Mouse (Mus musculus): ENCODE data around the gene Gm8267. TPM values are rescaled to one million over a fixed set of nuclear protein-coding genes. Genes with fewer than 3 reads are reported as not detected.
A peak's percentile ranks its signal among the peaks of the same experiment; 100 is the strongest.
"Not testable (repeated sequence)": the region's sequence is repeated elsewhere in the genome, so short reads cannot be mapped to it uniquely, and the experiment has no call there.

Gene Gm8267
- not detected in 2 replicates for polyA plus RNA-seq (2014; fragmentation: Nextera tagmentation; extraction: Ambion mirVana)

DNA sequence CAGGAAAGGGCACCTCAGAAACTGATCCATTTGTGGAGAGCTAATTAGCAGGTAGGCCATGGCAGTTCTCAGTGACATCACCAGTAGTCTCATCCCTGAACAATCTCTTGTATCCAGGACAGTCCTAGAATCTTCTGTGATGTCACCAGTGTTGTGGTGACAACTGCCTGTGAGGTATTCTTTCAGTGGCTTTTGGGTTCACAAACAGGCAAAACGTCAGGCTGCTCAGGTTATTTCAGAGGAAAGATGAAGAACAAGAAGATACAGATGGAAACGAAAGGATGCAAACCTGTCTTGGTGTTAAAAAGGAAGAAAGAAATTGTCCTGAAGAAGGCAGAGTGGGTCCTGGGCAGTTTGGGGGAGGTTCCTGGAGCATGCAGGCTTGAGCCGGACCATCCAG is at the start of gene Gm8267:
Gene Gm8267 (minus strand): TSS at position 101 of the 400 bp plus-strand sequence.
- Histone ChIP-seq H3K4me3 (ENCODE audit: low read depth, low read length) (no peak within 1 kb of the TSS), H3K9ac (ENCODE audit: low read length) (no peak within 1 kb of the TSS), H3K27ac (ENCODE audit: low read depth) (no peak within 1 kb of the TSS), H3K9me3 (ENCODE audit: control insufficient read depth, low read length) (no peaks in the 10 kb centered on the region), H3K4me2 (ENCODE audit: low read length) (no peak within 1 kb of the TSS), H3K4me1 (replicated peaks; ENCODE audit: control insufficient read depth, insufficient read depth, low read length) (no peaks in the 10 kb centered on the region), H3K36me3 (ENCODE audit: control insufficient read depth, insufficient read depth, low read length) (no peaks in the 10 kb centered on the region), H3K27me3 (replicated peaks; ENCODE audit: control insufficient read depth, insufficient read depth, low read length) (no peaks in the 10 kb centered on the region)
- ATAC-seq (replicated peaks; ENCODE audit: low FRiP score, low TSS enrichment, low read depth) (no peak), DNase-seq (ENCODE audit: low spot score) (no peak)
- 85% methylated on average over 3 of the region's 3 CpGs for WGBS

DNA sequence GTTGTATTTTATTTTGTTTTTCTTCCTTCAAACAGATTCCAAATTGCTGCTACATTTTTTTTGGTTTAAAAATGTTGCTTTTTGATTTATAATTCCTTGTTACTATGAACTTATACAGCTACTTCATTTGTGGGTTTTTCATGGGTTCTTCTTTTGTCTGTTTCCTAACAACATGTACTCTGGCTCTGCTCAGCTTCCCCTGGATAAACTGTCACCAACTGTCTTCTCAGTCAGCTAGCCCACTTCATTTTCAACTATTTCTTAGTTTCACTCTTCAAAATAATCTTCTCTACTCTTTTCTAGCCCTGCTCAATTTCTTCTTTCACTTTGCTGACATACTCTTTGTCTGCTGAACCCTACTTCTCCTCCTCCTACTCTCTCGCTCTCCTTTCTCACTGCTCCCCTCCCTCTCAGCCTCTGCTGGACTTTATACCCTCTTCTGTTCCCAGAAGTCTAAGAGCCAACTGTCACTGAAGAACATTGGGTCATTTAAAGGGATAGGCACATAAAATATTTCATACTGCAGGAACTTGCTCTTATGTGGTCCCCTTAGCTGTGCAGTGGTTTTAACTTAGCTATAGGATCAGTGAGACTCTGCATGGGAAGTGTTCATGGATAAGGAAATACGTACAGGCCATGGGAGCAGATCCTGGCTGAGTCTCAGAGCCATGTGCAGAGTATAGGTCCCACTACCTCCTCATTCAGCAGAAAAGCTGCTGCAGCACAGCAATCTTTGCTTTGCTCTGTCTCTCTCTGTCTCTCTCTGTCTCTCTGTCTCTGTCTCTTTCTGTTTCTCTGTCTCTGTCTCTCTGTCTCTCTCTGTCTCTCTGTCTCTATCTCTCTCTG is 39.6 kb upstream of the Gm8267 start:
- H3K4me3 ChIP-seq (ENCODE audit: low read depth, low read length); H3K9ac ChIP-seq (ENCODE audit: low read length); DNase-seq (ENCODE audit: low spot score); H3K9me3 ChIP-seq (ENCODE audit: control insufficient read depth, low read length); H3K27me3 ChIP-seq (replicated peaks; ENCODE audit: control insufficient read depth, insufficient read depth, low read length); H3K27ac ChIP-seq (ENCODE audit: low read depth); H3K36me3 ChIP-seq (ENCODE audit: control insufficient read depth, insufficient read depth, low read length); H3K4me2 ChIP-seq (ENCODE audit: low read length); H3K4me1 ChIP-seq (replicated peaks; ENCODE audit: control insufficient read depth, insufficient read depth, low read length): not testable (repeated sequence)
- 69% methylated on average over 2 of the region's 2 CpGs for WGBS
- peak; percentile 68; the same call in 1 of the 2 replicates for ATAC-seq (replicated peaks; ENCODE audit: low FRiP score, low TSS enrichment, low read depth)

DNA sequence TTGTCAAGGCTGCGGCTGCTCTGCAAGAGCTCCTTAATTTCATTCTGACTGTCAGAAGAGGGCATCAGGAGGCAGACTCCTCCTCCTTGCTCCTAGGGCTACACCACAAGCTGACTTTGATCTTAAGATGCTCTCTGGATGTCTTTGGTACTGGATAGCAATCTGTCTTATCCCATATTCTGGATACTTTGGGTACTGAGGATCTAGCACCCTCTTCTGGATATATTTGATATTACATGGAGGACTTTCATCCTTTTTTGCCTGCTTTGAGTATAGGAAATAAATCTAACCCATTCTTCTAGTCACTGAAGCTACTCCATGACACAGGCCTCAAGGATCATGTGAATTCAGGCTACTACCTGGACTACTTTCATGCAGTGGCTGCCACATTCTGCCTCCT is 7.4 kb downstream of the Gm8267 start:
- not testable (repeated sequence) for H3K4me3 ChIP-seq (ENCODE audit: low read depth, low read length); H3K36me3 ChIP-seq (ENCODE audit: control insufficient read depth, insufficient read depth, low read length); H3K9me3 ChIP-seq (ENCODE audit: control insufficient read depth, low read length); H3K9ac ChIP-seq (ENCODE audit: low read length); H3K27ac ChIP-seq (ENCODE audit: low read depth); ATAC-seq (replicated peaks; ENCODE audit: low FRiP score, low TSS enrichment, low read depth); H3K4me1 ChIP-seq (replicated peaks; ENCODE audit: control insufficient read depth, insufficient read depth, low read length); H3K27me3 ChIP-seq (replicated peaks; ENCODE audit: control insufficient read depth, insufficient read depth, low read length); DNase-seq (ENCODE audit: low spot score); H3K4me2 ChIP-seq (ENCODE audit: low read length)
- 28% methylated on average over 1 of the region's 1 CpGs for WGBS

DNA sequence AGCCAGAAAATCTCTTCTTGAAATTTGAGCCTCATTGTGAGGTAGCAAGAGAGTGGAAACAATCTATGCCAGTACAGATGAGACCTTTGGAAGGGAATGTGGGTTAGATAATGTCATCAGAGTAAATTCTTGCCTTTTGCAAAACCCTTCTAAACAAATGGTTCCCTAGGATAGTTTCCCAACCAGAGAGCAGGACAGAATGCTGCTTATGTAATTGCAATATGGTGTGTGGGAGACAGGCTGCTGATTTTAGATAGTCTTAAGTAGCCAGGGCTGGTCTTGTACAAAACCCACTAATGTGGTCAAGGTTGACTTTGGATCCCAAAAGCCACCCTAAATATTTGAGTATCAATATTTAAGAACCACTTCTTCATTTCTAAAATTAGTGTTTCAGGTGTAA is 19.4 kb downstream of the Gm8267 start:
- not testable (repeated sequence) for H3K9ac ChIP-seq (ENCODE audit: low read length); H3K36me3 ChIP-seq (ENCODE audit: control insufficient read depth, insufficient read depth, low read length); H3K9me3 ChIP-seq (ENCODE audit: control insufficient read depth, low read length); DNase-seq (ENCODE audit: low spot score); H3K27ac ChIP-seq (ENCODE audit: low read depth); H3K4me1 ChIP-seq (replicated peaks; ENCODE audit: control insufficient read depth, insufficient read depth, low read length); H3K4me2 ChIP-seq (ENCODE audit: low read length); H3K27me3 ChIP-seq (replicated peaks; ENCODE audit: control insufficient read depth, insufficient read depth, low read length); H3K4me3 ChIP-seq (ENCODE audit: low read depth, low read length); ATAC-seq (replicated peaks; ENCODE audit: low FRiP score, low TSS enrichment, low read depth)

DNA sequence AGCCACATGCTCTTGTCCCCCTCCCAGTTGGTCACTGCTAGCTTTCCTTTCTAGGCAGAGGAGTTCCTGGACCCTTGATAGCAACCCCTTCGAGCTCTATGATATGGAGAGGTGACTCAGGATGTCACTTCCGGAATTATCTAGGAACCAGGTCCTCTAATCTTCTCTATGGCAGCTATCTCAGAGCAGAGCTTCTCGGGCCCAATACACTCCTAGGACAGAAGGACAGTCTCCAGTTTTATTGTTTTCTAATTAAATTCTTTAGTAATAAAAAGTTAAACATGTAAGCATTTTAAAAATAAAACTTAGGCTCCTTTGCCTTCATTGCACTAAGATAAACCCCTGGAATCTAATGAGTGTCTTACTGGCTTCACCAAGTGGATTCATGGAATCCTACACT is 43.8 kb downstream of the Gm8267 start, which contains the start of gene Gm8257:
Gene Gm8257 (minus strand): TSS at position 101 of the 400 bp plus-strand sequence.
- not testable (repeated sequence) for H3K4me1 ChIP-seq (replicated peaks; ENCODE audit: control insufficient read depth, insufficient read depth, low read length); H3K9me3 ChIP-seq (ENCODE audit: control insufficient read depth, low read length); H3K9ac ChIP-seq (ENCODE audit: low read length); H3K4me3 ChIP-seq (ENCODE audit: low read depth, low read length); H3K36me3 ChIP-seq (ENCODE audit: control insufficient read depth, insufficient read depth, low read length); H3K27ac ChIP-seq (ENCODE audit: low read depth); ATAC-seq (replicated peaks; ENCODE audit: low FRiP score, low TSS enrichment, low read depth); H3K27me3 ChIP-seq (replicated peaks; ENCODE audit: control insufficient read depth, insufficient read depth, low read length); DNase-seq (ENCODE audit: low spot score); H3K4me2 ChIP-seq (ENCODE audit: low read length)
- WGBS: 82% methylated on average over 3 of the region's 3 CpGs

Other genes starting within 250 kb of the Gm8267 start
- not detected in 2 replicates for gene Gm17093, start 232.1 kb downstream of the Gm8267 start, polyA plus RNA-seq (2014; fragmentation: Nextera tagmentation; extraction: Ambion mirVana)
- gene Gm8247, start 167.2 kb downstream of the Gm8267 start, polyA plus RNA-seq (2014; fragmentation: Nextera tagmentation; extraction: Ambion mirVana): not detected in 2 replicates
- gene Gm5624, start 122.4 kb downstream of the Gm8267 start, polyA plus RNA-seq (2014; fragmentation: Nextera tagmentation; extraction: Ambion mirVana): not detected in 2 replicates
- not detected in 2 replicates for gene Gm8257, start 43.9 kb downstream of the Gm8267 start, polyA plus RNA-seq (2014; fragmentation: Nextera tagmentation; extraction: Ambion mirVana)
- not detected in 2 replicates for gene Ptgdr, start 109.0 kb upstream of the Gm8267 start, polyA plus RNA-seq (2014; fragmentation: Nextera tagmentation; extraction: Ambion mirVana)
- 1.1 and 1.2 TPM in 2 replicates for gene Ptger2, start 237.9 kb upstream of the Gm8267 start, polyA plus RNA-seq (2014; fragmentation: Nextera tagmentation; extraction: Ambion mirVana)

All from intestine, embryonic 14.5 days (tissue).